Mouse (Mus musculus) adrenal gland, postnatal 14 days (tissue): ENCODE results near the gene Camsap1. TPM values are rescaled to one million over a fixed set of nuclear protein-coding genes. Genes with fewer than 3 reads are reported as not detected.
A peak's percentile ranks its signal among the peaks of the same experiment; 100 is the strongest.

Source experiments
- DNase-seq: peaks from one replicate; pipeline ENCODE4 v3.0.0; 2021; ENCODE audit warnings: mixed read lengths
- total RNA-seq: library from RNA; stranded (reverse); gene quantifications from 2 replicates; pipeline ENCODE4 v1.2.3, GENCODE M21; 2021

The Camsap1 gene
- total RNA-seq, 1 experiment from 2014 or later = 25.9 TPM

DNA sequence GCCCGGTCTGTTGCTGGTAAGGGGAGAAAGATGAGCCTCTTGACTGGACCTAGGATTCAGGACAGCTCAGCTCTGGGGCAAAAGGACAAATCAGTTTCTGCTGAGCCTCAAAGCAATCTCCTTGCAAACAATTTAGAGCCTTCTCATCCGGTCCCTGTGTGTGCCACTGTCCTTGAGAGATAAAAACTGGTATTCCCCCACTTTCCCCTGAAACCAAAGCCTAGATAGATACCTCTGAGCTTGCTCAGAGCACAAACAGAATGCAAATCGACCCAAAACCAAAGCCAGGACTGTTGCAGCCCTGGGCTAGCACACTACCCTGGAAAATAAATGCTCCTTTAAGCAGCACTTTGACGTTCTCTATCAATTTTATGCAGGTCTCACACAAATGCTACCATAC lies 4.1 kb downstream of the Camsap1 start:
- peak; percentile 27 for DNase-seq

DNA sequence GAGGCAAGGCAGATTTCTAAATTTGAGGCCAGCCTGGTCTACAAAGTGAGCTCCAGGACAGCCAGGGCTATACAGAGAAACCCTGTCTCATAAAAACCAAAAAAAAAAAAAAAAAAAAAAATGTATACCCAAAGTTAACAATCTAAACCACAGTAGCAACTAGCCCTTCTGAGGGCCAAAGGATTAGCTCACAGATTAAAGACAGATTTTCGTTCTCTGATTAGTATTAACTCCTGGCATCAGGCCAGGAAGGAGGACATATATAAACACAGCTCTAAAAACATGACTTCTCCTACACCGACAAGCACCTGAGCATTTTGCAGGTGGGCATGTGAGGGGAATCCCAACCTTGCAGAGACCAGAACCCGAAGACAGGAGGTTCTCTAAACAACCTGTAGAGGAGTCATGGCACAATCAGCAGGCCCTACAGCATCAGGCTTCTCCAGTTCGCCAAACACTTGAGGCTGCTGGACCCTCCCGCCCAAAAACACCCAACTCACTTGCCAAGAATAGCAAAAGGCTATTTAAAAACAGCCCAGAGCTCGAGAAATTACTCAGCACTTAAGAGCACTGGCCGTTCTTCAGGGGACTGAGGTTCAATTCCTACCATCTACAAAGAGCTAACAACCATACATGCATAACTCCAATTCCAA lies 5.4 kb downstream of the Camsap1 start:
- no peak for DNase-seq

GRCm38 (mm10) chr2:25975141-25975770 lies 7.8 kb downstream of the Camsap1 start:
- DNase-seq = no peak

- DNase-seq = peak; percentile 16
Observed at GRCm38 (mm10) chr2:25970426-25970825, 12.7 kb downstream of the Camsap1 start.

GRCm38 (mm10) chr2:25969319-25969718 lies 13.8 kb downstream of the Camsap1 start:
- no peak for DNase-seq

- DNase-seq = no peak
Observed at GRCm38 (mm10) chr2:25949291-25949690, 33.8 kb downstream of the Camsap1 start.

DNA sequence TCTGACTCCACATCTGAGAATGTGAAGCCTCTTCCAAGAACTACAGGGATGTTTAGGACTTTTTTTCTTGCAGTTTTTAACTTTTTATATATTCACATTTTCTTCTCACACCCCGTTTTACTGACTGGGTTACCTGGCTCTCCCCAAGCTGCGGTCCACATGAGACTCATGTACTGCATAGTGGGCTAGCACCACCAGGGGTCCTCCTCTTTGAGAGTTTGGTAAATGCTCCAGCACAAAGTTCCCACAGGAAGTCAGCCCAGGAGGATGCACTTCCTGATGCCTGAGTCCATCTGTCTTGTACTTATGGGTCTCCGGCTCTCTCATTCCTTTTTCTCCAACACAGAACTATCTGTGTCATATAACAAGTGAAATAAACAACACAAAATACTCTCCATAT lies 35.1 kb downstream of the Camsap1 start:
- peak; percentile 49 for DNase-seq

DNA sequence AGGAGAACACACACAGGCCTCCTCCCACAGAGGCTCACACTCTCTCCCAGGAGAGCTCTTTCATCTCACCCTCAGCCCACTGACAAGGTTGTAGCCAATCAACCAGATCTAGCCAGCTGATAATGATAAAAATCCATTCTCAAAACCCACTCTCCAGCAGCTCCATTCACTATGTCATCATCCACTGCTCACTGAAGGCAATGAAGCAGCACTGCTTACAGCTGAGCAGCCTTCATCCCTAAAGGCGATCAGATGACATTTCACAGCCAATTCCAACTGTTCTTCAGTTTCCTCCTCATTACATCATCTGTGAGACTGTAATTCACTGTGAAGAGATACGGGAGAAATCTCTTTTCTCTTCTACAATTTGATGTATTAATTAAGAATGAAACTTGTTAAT lies 39.3 kb downstream of the Camsap1 start:
- DNase-seq = no peak

- DNase-seq = no peak
Observed at GRCm38 (mm10) chr2:25940503-25940902, 42.6 kb downstream of the Camsap1 start.

GRCm38 (mm10) chr2:25931249-25931859 lies 51.7 kb downstream of the Camsap1 start:
- peak; percentile 63 for DNase-seq

- DNase-seq = peak; percentile 54
Observed at GRCm38 (mm10) chr2:25927821-25928220, 55.3 kb downstream of the Camsap1 start.

DNA sequence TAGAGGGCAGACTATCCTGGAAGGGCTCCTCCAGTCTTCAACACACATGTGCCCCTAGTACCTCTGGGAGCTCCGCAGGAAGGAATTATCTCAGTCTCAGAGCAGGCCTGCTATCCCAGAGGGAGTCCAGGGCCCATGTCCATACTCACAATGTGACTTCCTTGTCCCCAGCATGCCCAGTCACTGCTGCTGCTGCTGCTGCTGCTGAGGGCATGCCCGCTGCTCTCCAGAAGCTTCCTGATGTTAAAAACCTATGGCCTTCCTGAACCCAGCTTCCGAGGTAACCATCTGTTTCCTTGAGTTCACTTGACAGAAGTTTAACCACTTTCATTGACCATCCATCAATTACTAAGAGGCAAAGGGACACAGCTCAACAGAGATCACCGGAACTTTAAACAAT lies 58.1 kb downstream of the Camsap1 start:
- DNase-seq = no peak

DNA sequence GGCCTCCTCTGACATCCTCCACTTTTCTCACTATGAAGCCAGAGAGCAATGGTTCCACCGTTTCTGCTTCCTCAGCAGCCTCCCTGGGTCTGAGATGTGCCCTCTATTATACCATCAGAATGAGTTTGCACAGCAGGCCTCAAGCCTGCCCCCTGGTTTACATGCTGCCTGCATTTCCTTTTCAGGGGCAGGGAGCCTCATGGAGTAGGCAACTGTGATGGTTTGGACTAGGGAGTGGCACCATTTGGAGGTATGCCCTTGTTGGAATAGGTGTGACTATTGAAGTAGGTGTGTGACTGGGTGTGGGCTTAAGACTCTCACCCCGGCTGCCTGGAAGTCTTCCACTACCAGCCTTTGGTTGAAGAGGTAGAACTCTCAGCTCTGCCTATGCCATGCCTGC lies 59.3 kb downstream of the Camsap1 start:
- DNase-seq = no peak

DNA sequence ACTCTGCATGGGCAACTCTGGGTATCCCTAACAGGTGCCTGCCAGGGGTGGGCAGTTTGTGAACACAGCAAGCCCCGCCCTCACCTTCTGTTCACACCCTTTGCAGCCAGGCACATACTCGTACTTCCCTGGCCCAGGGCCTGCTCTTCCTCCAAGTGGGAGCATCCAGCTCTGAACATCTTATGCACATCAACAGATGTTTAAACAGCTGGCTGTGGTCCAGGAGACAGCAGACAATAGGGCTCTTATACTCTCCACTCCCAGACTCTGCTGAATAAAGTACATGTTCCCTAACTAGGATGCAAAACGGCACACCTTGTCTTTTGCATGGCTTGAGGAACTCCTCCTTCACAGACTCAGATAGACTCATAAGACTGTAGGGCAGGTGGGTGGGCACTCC lies 63.1 kb downstream of the Camsap1 start:
- no peak for DNase-seq

DNA sequence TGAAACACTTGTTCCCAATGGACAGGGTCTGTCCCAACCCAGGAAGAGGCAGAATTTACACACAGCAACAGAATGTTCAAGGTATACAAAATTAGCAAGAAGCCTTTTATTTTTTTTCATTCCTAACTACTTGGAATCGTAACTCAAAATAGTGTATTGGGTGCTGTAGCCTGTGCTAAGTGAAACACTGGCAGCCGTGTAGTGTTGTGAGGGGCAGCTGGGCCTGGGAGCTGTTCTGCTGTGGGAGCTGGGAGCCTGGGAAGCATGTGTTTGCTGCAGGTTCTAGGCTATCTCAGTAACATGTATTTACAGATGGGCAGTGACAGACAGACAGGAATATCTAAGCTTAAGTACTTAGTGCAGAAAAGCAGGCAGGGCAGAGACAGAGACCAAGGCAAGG lies 64.7 kb downstream of the Camsap1 start:
- DNase-seq = no peak

GRCm38 (mm10) chr2:25914821-25915220 lies 68.3 kb downstream of the Camsap1 start:
- peak; percentile 18 for DNase-seq

GRCm38 (mm10) chr2:25914201-25914600 lies 68.9 kb downstream of the Camsap1 start:
- DNase-seq = peak; percentile 40

DNA sequence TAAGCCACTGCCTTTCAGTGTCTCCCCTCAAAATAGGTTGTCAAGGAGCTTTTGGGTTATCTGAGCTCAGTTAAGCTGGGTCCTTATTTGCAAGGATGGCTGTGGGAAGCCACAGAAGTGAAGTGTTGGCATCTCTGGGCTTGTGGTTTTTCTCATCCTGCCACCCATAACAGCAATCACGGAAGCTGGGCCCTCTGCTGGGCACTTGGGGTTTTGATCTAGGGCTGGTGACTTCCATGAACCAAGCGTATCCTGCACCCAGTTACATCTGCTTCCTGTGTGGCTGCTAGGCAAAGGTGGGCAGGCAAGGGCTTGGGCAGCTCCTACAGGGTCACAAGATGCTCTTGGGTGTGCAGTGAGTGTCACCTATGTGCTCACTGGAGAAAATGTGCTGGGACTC lies 69.8 kb downstream of the Camsap1 start:
- DNase-seq = peak; percentile 25

DNA sequence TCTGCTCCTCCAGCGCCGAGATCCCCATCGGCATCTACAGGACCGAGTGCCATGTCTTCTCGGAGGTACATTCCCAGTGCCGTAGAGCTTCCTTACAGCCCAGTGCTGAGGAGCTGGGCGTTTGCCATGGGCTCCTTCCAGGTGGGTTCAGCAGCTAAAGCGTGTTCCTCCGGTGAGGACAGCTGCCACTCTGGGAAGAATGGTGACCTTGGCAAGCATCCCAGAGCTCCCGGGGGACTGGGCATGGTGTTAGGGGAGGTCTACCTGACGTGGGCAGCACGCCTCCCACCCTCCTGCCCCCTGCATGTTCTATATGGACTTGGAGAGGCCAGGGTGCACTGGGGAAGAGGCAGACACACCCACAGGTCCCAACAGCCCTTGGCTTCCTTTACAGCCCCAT lies 73.2 kb downstream of the Camsap1 start:
- DNase-seq = no peak

GRCm38 (mm10) chr2:25898970-25899369 lies 84.1 kb downstream of the Camsap1 start:
- no peak for DNase-seq

DNA sequence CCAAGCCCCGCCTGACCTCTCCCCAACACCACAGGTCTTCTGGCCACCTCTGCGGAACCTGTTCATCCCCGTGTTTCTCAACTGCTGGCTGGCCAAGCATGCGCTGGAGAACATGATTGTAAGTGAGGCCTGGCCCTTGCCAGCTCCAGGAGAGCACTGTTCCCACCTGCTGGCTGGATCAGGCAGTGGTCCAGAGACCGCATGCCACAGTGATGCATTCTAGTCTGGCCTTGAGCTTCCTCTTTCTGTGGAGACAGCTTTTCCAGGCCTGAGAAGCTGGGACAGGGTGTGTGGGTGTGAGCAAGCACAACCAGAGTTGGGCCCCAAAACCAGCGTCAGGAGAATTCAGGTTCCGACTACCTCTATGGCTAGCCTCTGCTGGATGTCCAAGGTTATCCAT lies 90.6 kb downstream of the Camsap1 start:
- peak; percentile 33 for DNase-seq

GRCm38 (mm10) chr2:25888144-25888543 lies 94.9 kb downstream of the Camsap1 start:
- DNase-seq = peak; percentile 72

DNA sequence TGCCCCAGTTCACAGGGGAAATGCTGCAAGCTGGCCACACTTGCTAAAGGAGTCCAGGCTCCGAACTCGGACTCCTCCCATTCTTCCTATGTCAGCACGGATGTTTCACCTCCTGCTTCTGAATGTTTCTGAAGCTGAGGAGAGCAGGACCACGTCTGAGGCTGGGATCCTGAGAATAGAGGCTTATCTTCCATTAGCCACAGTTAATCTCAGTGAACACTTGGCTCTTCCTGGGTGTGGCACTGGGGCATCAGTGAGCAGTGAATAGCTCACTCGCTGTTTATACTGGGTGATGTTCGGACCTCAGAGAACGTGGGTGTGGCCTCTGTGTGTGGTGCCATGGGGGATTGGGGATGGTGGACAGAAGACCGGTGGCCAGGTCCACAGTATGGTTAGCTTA lies 95.9 kb downstream of the Camsap1 start:
- no peak for DNase-seq

- DNase-seq = no peak
Observed at GRCm38 (mm10) chr2:25884756-25885155, 98.3 kb downstream of the Camsap1 start.
